Mouse (Mus musculus) MEL (cell line): ENCODE measurements at regions not wholly inside any gene's neighbourhood (a gene's known extent, or its start where the extent isn't known, plus 50 kb on each side); places are given as distances from the start of the nearest gene placed in this dataset.

Experiments used
- CTCF ChIP-seq, 3 experiments: IDR thresholded peaks in 2 of 3; conservative IDR thresholded peaks in 1 of 3; 2 replicates each; pipeline ENCODE4 v1.5.1; 2011 to 2012; ENCODE audit warnings: low read length in 3 of 3, low read depth in 2 of 3, mild to moderate bottlenecking in 2 of 3, improper control_type of control experiment in 1 of 3, inconsistent platforms in 1 of 3, mixed read lengths in 1 of 3, moderate library complexity in 1 of 3; ENCODE audit not compliant: control insufficient read depth in 1 of 3, insufficient read depth in 1 of 3, poor library complexity in 1 of 3, severe bottlenecking in 1 of 3
- EP300 ChIP-seq, 2 experiments: IDR thresholded peaks; 2 replicates each; pipeline ENCODE4 v1.6.1; 2011; ENCODE audit warnings: improper control_type of control experiment in 2 of 2, low read length in 2 of 2, low read depth in 1 of 2, mild to moderate bottlenecking in 1 of 2
- ETS1 ChIP-seq: IDR thresholded peaks from 2 replicates; pipeline ENCODE4 v1.6.1; 2012; ENCODE audit warnings: low read depth, mild to moderate bottlenecking, inconsistent platforms, low read length, improper control_type of control experiment, moderate library complexity
- HCFC1 ChIP-seq: IDR thresholded peaks from 2 replicates; pipeline ENCODE4 v1.6.1; 2012; ENCODE audit warnings: low read depth, mild to moderate bottlenecking, inconsistent platforms, low read length, improper control_type of control experiment, moderate library complexity
- JUND ChIP-seq: IDR thresholded peaks from 2 replicates; pipeline ENCODE4 v1.6.1; 2011; ENCODE audit warnings: low read depth, mild to moderate bottlenecking, improper control_type of control experiment, low read length
- MAFK ChIP-seq: IDR thresholded peaks from 2 replicates; pipeline ENCODE4 v1.6.1; 2011; ENCODE audit warnings: low read depth, mild to moderate bottlenecking, low read length, improper control_type of control experiment, borderline replicate concordance
- MYC ChIP-seq: IDR thresholded peaks from 2 replicates; pipeline ENCODE4 v1.6.1; 2011; ENCODE audit warnings: low read depth, mild to moderate bottlenecking, low read length, improper control_type of control experiment, moderate library complexity
- NELFE ChIP-seq: IDR thresholded peaks from 2 replicates; pipeline ENCODE4 v1.6.1; 2011; ENCODE audit warnings: low read depth, low read length, improper control_type of control experiment
- POLR2A ChIP-seq, 2 experiments: IDR thresholded peaks; 2 replicates each; pipeline ENCODE4 v1.6.1; 2011 to 2012; ENCODE audit warnings: low read length in 2 of 2, mild to moderate bottlenecking in 2 of 2, control low read depth in 1 of 2, improper control_type of control experiment in 1 of 2, low read depth in 1 of 2, moderate library complexity in 1 of 2; ENCODE audit not compliant: control insufficient read depth in 1 of 2, insufficient read depth in 1 of 2, poor library complexity in 1 of 2
- RCOR1 ChIP-seq: IDR thresholded peaks from 2 replicates; pipeline ENCODE4 v1.6.1; 2012; ENCODE audit warnings: low read depth, mild to moderate bottlenecking, inconsistent platforms, low read length, improper control_type of control experiment
- ZC3H11A ChIP-seq: IDR thresholded peaks from 2 replicates; pipeline ENCODE4 v1.6.1; 2012; ENCODE audit warnings: low read depth, mild to moderate bottlenecking, inconsistent platforms, low read length, improper control_type of control experiment
- ZKSCAN1 ChIP-seq: IDR thresholded peaks from 2 replicates; pipeline ENCODE4 v1.6.1; 2012; ENCODE audit warnings: low read depth, mild to moderate bottlenecking, inconsistent platforms, low read length, improper control_type of control experiment, moderate library complexity

DNA sequence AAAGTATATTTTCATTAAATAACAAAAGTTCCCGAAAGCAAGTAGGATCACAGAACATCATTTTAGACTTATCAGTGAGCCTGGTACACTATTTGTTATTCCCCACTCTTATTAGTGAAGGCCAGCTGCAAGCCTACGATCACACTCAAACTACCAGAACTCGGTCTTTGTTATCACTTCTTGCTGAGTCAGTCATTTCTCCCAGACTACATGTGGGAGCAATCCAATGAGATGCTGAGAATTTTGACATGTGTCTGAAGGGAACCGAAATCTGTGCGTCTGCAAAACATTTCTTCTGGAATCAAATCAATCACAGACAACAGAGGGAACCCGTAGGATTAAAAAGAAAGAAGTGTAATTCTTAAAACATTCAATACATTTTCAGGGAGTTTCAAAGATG, 1100.5 kb upstream of the Fbxo33 start:
- TF ChIP-seq ZKSCAN1 (no peak), JUND (no peak), MAFK (no peak), NELFE (no peak), CTCF (IDR thresholded peaks at IDR 0.05 in 2 of 3, conservative IDR thresholded peaks at IDR 0.05 in 1 of 3; ENCODE audit: control insufficient read depth in 1 of 3, insufficient read depth in 1 of 3, low read depth in 2 of 3, low read length in 3 of 3, poor library complexity in 1 of 3, severe bottlenecking in 1 of 3) (no peak), HCFC1 (no peak), POLR2A (IDR thresholded peaks at IDR 0.05; ENCODE audit: control insufficient read depth in 1 of 2, insufficient read depth in 1 of 2, low read depth in 1 of 2, low read length in 2 of 2, poor library complexity in 1 of 2) (no peak), MYC (no peak), RCOR1 (no peak), EP300 (IDR thresholded peaks at IDR 0.05; ENCODE audit: low read depth in 1 of 2, low read length in 2 of 2) (no peak), ETS1 (no peak), ZC3H11A (no peak)
